Mouse (Mus musculus): ENCODE measurements around the gene Acad9.

DNA sequence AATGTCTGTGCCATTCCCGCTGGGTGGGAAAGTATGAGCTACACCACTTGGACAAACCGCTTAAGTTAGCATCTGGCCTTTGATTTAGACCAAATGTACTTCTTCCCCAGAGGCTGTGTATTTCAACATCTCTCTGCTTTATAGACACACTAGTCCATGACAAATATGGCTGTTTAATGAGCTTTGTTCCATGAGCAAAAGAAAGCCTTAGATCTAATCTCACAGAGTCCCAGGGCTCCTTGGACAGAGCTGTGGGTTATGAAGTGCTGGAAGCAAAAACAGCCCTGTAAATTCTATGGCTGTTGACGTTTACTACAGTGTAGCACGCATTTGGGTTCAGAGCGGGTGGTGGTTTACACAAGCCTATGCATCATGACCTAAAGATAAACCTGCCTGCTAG, 15.0 kb downstream of the Acad9 start:
- no peak for TF ChIP-seq CTCF (IDR thresholded peaks at IDR 0.05; ENCODE audit: low read depth, low read length)
- TF ChIP-seq POLR2A (IDR thresholded peaks at IDR 0.05; ENCODE audit: borderline replicate concordance, low read depth, low read length): no peak
